Mouse (Mus musculus): Measurements from ENCODE around the gene 4930595D18Rik. TPM values are rescaled to one million over a fixed set of nuclear protein-coding genes. Genes with fewer than 3 reads are reported as not detected.
A peak's percentile ranks its signal among the peaks of the same experiment; 100 is the strongest.

4930595D18Rik gene
- polyA plus RNA-seq, 1 experiment: not detected

DNA sequence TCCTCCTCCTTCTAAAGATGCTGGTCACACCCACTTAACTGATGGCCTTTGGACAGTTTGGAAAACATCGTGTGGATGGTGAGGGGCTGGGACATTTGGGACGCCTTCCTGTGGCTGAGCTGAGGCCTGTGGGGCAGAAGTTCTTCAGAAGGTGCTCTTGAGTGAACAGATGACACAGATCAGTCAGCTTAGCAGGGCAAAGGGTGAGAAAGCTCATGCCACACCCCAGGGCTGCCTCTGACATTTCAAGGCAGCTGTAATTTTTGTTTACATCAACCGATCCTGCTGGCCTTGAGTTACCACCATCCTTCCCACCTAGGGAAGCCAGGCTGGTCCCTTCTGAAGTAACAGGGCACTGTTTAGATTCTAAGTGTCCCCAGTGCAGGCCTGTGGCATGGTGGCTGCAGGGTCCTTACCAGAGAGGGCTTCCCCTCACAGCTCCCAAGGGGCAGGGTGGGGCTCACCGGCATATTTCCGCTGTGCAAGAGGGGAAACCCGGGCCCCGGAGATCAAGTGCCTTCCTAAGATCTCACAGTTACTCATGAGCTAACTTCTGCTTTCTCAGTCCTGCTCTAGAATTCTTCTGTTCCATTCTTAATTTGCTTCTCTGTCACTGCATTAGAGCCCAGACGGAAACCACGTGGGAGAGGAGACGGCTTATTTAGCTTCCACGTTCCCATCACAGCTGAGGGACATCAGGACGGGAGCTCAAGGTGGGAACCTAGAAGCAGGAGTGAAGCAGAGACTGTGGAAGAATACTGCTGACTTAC is 24.4 kb downstream of the 4930595D18Rik start:
- no peaks in the 10 kb centered on the region for H3K36me3 ChIP-seq (replicated peaks; ENCODE audit: low read length)
- peaks cover 69% of the 10 kb centered on the region for H3K4me1 ChIP-seq
- peak overlapping the region; percentile 85 for H3K4me3 ChIP-seq (replicated peaks)
- peaks cover 4% of the 10 kb centered on the region for H3K27me3 ChIP-seq (replicated peaks)
- no peak for TF ChIP-seq FLI1 (IDR thresholded peaks at IDR 0.05; ENCODE audit: low read length)
- no peak for TF ChIP-seq GATA1 (IDR thresholded peaks at IDR 0.05; ENCODE audit: borderline replicate concordance, low read length)
- H3K9me3 ChIP-seq: peaks cover 4% of the 10 kb centered on the region; the same call in 1 of the 2 replicates

DNA sequence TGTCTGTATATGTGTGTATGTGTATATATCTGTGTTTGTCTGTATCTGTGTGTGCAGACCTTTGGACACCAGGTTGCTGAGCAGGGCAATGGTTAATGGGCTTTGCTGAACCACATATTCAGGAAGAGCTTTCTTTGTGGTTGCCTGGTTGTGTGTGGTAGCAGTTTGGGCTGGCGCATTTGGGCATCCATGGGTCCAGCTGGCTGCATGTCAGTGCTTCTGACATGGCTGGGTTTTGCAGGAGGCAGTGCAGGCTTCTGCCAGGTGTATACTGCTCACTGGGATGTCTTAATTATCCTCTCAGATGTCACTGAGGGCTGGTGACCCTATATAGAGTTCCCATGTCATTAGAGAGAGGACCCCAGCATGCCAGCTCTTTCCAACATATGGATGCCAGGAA is 28.5 kb downstream of the 4930595D18Rik start:
- peaks cover 43% of the 10 kb centered on the region for H3K4me1 ChIP-seq
- H3K9me3 ChIP-seq: peaks cover 4% of the 10 kb centered on the region; the same call in 1 of the 2 replicates
- peaks cover 17% of the 10 kb centered on the region for H3K27me3 ChIP-seq (replicated peaks)
- H3K36me3 ChIP-seq (replicated peaks; ENCODE audit: low read length): no peaks in the 10 kb centered on the region
- no peak overlapping the region for H3K4me3 ChIP-seq (replicated peaks)
- TF ChIP-seq FLI1 (IDR thresholded peaks at IDR 0.05; ENCODE audit: low read length) (no peak), GATA1 (IDR thresholded peaks at IDR 0.05; ENCODE audit: borderline replicate concordance, low read length) (no peak)

DNA sequence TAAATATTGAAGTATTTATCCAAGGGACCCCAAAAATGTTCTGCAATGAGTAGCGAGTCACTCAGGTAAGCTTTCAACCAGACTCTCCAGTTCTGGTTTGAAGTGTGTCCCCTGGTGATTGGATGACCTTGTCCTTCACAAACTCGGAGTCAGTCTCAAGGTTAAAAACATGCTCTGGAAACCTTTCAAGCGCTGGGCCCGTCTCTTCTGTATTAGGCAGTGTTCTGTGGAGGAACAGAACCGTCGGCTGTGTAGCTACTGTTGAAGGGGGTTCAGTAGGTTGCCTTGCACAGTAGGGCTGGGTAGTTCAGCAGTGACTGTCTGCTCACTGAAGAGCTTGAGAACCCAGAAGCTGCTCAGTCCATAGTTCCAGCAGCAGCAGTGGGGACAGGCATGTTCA is 29.6 kb downstream of the 4930595D18Rik start:
- peaks cover 39% of the 10 kb centered on the region for H3K4me1 ChIP-seq
- TF ChIP-seq GATA1 (IDR thresholded peaks at IDR 0.05; ENCODE audit: borderline replicate concordance, low read length): no peak
- no peak for TF ChIP-seq FLI1 (IDR thresholded peaks at IDR 0.05; ENCODE audit: low read length)

DNA sequence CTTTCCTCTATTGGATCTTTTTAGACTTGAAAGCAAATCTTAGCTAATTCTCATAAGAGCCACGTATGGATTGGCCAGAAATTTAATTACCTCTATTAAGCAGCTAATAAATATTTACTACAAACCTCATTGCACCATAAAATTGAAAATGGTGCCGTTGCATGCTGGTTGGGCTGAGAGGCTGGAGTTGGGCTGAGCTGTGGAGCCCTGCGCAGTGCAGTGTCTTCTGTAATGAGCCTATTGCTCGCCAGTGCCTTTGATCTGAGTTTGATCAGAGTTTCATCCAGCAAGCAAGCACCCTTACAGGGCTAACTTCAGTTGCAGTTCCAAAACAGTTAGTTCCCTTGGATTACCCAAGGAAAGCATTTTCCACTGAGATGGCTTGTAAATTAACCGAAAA is 30.3 kb downstream of the 4930595D18Rik start:
- Histone ChIP-seq H3K36me3 (replicated peaks; ENCODE audit: low read length) (no peaks in the 10 kb centered on the region), H3K4me1 (peaks cover 38% of the 10 kb centered on the region), H3K4me3 (replicated peaks) (no peak overlapping the region), H3K27me3 (replicated peaks) (peaks cover 25% of the 10 kb centered on the region), H3K9me3 (peaks cover 4% of the 10 kb centered on the region; the same call in 1 of the 2 replicates)
- TF ChIP-seq FLI1 (IDR thresholded peaks at IDR 0.05; ENCODE audit: low read length) (no peak), GATA1 (IDR thresholded peaks at IDR 0.05; ENCODE audit: borderline replicate concordance, low read length) (no peak)

More for the DNA sequence above, 29.6 kb downstream of the 4930595D18Rik start:
- Histone ChIP-seq H3K36me3 (replicated peaks; ENCODE audit: low read length) (no peaks in the 10 kb centered on the region), H3K4me3 (replicated peaks) (no peak overlapping the region), H3K9me3 (peaks cover 4% of the 10 kb centered on the region; the same call in 1 of the 2 replicates), H3K27me3 (replicated peaks) (peaks cover 19% of the 10 kb centered on the region)

DNA sequence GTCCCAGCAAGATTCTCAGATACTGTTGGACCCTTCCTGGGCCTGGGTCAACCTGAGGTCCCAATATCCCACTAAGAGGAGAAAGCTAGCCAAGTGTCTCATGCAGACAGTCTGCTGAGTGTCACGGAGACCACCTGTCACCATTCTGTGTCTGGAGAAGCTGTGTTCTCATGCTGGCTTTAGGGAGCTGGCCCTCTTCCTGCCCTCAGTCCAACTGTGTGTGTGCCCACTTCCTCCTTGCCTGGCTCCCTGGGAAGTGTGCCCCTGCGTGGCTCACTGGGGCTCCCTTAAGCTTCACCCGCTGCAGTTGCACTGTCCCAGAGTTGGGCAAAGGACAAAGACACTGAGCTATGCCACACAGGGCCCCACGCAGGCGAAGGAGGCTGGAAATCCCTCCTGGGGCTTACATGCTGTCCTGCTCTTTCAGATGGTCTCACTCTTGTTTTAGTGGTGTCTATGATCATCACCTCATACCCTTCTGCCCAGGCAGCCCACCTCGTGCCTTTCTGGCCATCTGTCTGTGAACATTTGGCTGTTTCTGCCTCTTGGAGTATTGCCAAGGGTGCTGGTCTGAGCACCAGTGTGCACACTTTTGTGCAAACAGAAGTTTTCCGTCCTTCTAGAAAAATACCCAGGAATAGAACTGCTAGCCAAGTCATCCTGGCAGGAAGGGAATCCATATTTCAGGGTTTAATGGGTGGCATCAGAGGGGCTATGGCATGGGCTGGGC is 31.1 kb downstream of the 4930595D18Rik start:
- no peak overlapping the region for H3K4me3 ChIP-seq (replicated peaks)
- H3K9me3 ChIP-seq: peaks cover 4% of the 10 kb centered on the region; the same call in 1 of the 2 replicates
- peaks cover 32% of the 10 kb centered on the region for H3K27me3 ChIP-seq (replicated peaks)
- TF ChIP-seq GATA1 (IDR thresholded peaks at IDR 0.05; ENCODE audit: borderline replicate concordance, low read length) (no peak), FLI1 (IDR thresholded peaks at IDR 0.05; ENCODE audit: low read length) (no peak)
- H3K4me1 ChIP-seq: peaks cover 32% of the 10 kb centered on the region
- no peaks in the 10 kb centered on the region for H3K36me3 ChIP-seq (replicated peaks; ENCODE audit: low read length)

DNA sequence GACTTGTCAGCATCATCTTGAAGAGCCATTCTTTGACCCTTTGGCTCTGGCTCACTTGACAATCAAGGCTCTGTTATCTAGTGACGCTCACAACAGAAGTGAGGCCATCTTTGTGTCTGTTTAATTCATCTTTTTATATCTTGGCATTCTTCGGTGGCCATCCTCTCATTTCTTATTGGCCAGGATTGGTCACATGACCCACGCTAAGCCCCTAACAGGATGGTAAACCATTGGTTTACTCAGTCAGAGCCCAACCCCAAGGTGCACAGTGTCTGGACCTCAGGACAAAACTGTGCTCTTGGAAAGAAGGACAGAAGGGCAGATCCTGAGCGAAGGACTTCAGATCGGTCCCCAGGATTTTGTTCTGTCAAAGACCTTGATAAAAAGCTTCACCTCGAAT is 31.7 kb downstream of the 4930595D18Rik start:
- Histone ChIP-seq H3K27me3 (replicated peaks) (peaks cover 33% of the 10 kb centered on the region), H3K4me1 (peaks cover 28% of the 10 kb centered on the region), H3K9me3 (peaks cover 4% of the 10 kb centered on the region; the same call in 1 of the 2 replicates), H3K4me3 (replicated peaks) (no peak overlapping the region), H3K36me3 (replicated peaks; ENCODE audit: low read length) (no peaks in the 10 kb centered on the region)
- no peak for TF ChIP-seq FLI1 (IDR thresholded peaks at IDR 0.05; ENCODE audit: low read length)
- no peak for TF ChIP-seq GATA1 (IDR thresholded peaks at IDR 0.05; ENCODE audit: borderline replicate concordance, low read length)

DNA sequence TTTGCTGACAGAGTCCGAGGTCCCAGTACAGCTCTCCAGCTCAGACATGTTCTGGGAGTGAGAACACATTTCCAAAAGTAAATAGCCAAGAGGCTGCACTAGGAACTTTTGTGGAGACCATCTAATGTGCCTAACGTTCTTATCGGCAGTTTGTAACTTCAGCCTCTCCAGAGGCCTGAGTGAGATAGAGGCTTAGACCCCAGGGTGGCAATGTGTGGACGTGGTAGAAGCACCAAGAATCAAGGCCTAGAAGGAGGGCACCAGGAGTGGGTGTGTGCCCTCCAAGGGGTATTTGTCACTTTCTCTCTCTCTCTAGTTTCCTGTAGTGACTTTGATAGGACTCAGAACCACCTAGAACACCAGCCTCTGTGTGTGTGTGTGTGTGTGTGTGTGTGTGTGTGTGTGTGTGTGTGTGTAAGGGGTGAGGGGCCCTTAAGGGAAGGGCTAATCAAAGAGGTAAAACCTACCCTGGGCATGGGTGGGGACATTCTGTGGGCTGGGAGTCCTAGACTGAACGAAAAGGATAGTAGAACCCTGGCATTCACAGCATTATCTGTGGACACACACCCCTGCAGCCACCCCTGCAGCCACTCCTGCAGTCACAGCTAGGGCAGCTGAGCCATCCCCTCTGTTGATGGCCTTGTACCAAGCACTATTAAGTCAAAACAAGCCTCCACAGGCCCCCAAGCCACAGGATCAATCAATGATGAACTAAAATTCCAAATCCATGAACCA is 32.7 kb downstream of the 4930595D18Rik start:
- H3K36me3 ChIP-seq (replicated peaks; ENCODE audit: low read length): no peaks in the 10 kb centered on the region
- peaks cover 28% of the 10 kb centered on the region for H3K4me1 ChIP-seq
- TF ChIP-seq GATA1 (IDR thresholded peaks at IDR 0.05; ENCODE audit: borderline replicate concordance, low read length) (no peak), FLI1 (IDR thresholded peaks at IDR 0.05; ENCODE audit: low read length) (no peak)
- no peak overlapping the region for H3K4me3 ChIP-seq (replicated peaks)
- H3K9me3 ChIP-seq: peaks cover 4% of the 10 kb centered on the region; the same call in 1 of the 2 replicates
- peaks cover 42% of the 10 kb centered on the region for H3K27me3 ChIP-seq (replicated peaks)

DNA sequence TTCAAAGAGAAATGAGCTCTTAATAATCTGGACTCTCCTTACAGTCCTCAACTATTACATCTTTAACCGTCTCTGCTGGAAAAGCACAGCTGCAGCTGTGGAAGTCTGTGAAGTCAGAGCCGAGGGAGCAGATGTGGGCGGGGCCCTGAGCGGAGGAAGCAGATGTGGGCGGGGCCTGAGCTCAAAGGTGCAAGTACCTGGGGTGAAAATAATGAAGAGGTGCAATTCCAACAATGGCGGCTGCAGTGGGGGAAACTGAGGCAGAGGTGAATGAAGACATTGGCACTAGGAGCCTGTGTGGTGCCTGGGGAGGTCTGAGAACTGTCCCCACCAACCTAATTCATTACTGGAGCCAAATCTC is 34.1 kb downstream of the 4930595D18Rik start:
- Histone ChIP-seq H3K36me3 (replicated peaks; ENCODE audit: low read length) (no peaks in the 10 kb centered on the region), H3K4me1 (peaks cover 24% of the 10 kb centered on the region), H3K4me3 (replicated peaks) (no peak overlapping the region), H3K27me3 (replicated peaks) (peaks cover 49% of the 10 kb centered on the region), H3K9me3 (peaks cover 2% of the 10 kb centered on the region; the same call in 1 of the 2 replicates)
- no peak for TF ChIP-seq FLI1 (IDR thresholded peaks at IDR 0.05; ENCODE audit: low read length)
- TF ChIP-seq GATA1 (IDR thresholded peaks at IDR 0.05; ENCODE audit: borderline replicate concordance, low read length): no peak

DNA sequence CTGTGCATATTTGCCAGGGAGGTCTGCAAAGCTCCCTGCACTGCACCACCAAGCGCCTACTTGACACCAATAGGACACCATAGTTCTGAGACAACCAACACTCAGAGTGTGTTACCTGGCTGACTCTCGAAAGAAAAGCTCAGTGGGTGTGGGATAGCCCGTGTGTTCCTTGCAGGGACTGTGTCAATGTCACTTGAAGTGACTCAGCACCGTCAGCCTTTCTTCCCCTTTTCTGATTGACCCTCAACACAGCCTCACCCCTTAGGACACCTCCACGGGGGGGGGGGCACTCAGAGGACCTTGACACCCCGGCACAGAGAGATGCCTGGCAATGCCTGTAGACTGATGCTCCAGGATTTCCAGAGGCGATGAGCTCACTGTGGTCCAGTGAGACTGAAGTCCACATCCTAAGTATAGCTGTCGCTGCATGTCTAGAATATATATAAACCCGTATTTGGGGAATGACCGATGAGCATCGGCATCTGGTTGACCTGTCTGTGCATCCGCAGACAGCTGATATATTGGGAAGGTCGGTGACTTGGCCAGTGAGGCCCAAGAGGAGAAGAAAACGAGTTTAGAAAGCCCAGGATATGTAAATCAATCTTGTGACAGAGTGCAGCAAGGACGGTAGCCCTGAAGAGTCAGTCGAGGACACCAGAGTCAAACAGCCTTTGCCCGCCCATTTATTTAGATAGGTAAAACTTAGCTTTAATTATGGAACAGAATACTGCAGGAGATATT is 34.6 kb downstream of the 4930595D18Rik start:
- peaks cover 50% of the 10 kb centered on the region for H3K27me3 ChIP-seq (replicated peaks)
- H3K9me3 ChIP-seq: no peaks in the 10 kb centered on the region
- H3K4me3 ChIP-seq (replicated peaks): no peak overlapping the region
- peaks cover 24% of the 10 kb centered on the region for H3K4me1 ChIP-seq
- H3K36me3 ChIP-seq (replicated peaks; ENCODE audit: low read length): no peaks in the 10 kb centered on the region
- TF ChIP-seq GATA1 (IDR thresholded peaks at IDR 0.05; ENCODE audit: borderline replicate concordance, low read length) (no peak), FLI1 (IDR thresholded peaks at IDR 0.05; ENCODE audit: low read length) (no peak)

All from megakaryocyte, embryonic 14.5 days (primary cell).